Mouse (Mus musculus) CH12.LX (cell line): Measurements from ENCODE around the gene Sema3g.

Experiments used
- CHD1 ChIP-seq: IDR thresholded peaks from 2 replicates; pipeline ENCODE4 v1.6.1; 2012; ENCODE audit warnings: low read depth, low read length, improper control_type of control experiment, inconsistent platforms
- CTCF ChIP-seq, 2 experiments: IDR thresholded peaks in 1 of 2; conservative IDR thresholded peaks in 1 of 2; 2 replicates each; pipeline ENCODE4 v1.5.1; 2011 to 2012; ENCODE audit warnings: low read depth in 2 of 2, low read length in 2 of 2, improper control_type of control experiment in 1 of 2, inconsistent platforms in 1 of 2, mild to moderate bottlenecking in 1 of 2, moderate library complexity in 1 of 2
- EP300 ChIP-seq: IDR thresholded peaks from 2 replicates; pipeline ENCODE4 v1.6.1; 2011; ENCODE audit warnings: low read length, improper control_type of control experiment
- HCFC1 ChIP-seq: IDR thresholded peaks from 2 replicates; pipeline ENCODE4 v1.6.1; 2012; ENCODE audit warnings: low read depth, mild to moderate bottlenecking, inconsistent platforms, low read length, improper control_type of control experiment
- MAX ChIP-seq: IDR thresholded peaks from 2 replicates; pipeline ENCODE4 v1.6.1; 2011; ENCODE audit warnings: low read length, improper control_type of control experiment
- PAX5 ChIP-seq: IDR thresholded peaks from 2 replicates; pipeline ENCODE4 v1.6.1; 2012; ENCODE audit warnings: low read length, inconsistent platforms, mixed read lengths
- POLR2A ChIP-seq: IDR thresholded peaks from 2 replicates; pipeline ENCODE4 v1.6.1; 2011; ENCODE audit warnings: low read depth, mild to moderate bottlenecking, improper control_type of control experiment, low read length
- USF2 ChIP-seq: conservative IDR thresholded peaks from 2 replicates; pipeline ENCODE4 v1.6.1; 2011; ENCODE audit warnings: low read depth, low read length, improper control_type of control experiment

DNA sequence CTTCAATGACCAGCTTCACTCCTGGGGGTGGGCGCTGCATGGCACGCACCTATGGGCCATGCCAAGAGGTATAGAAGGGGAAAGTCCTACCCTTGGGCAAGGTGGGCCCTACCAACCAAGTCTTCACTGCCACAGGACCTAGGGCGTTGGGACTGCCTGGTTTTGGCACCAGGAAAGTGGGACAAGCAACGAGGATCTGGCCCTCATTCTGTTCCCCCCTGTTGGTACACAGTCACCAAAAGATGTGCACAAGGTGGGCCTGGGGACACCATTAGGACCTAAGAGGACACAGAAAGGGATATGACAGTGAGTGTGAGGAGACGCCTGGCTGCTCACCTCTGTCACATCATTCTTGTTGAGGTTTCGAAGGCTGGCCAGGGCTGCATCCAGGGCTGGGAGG, 53.5 kb downstream of the Sema3g start:
- no peak for TF ChIP-seq MAX
- TF ChIP-seq CTCF (conservative IDR thresholded peaks at IDR 0.05 in 1 of 2, IDR thresholded peaks at IDR 0.05 in 1 of 2; ENCODE audit: low read depth in 2 of 2, low read length in 2 of 2): no peak
- no peak for TF ChIP-seq POLR2A
- no peak for TF ChIP-seq USF2
- no peak for TF ChIP-seq HCFC1
- TF ChIP-seq EP300: no peak
- TF ChIP-seq CHD1: no peak
- TF ChIP-seq PAX5: no peak
